Mouse (Mus musculus) liver (tissue): Measurements from ENCODE around the gene Tubg2.
"Not testable (repeated sequence)": the region's sequence is repeated elsewhere in the genome, so short reads cannot be mapped to it uniquely, and the experiment has no call there.

Experiments
- DNase-seq: peaks from one replicate; pipeline ENCODE4 v3.0.0-alpha.2; 2020; ENCODE audit warnings: mixed read lengths

Gene Tubg2

GRCm38 (mm10) chr11:101155728-101156371, at the start of gene Tubg2:
Gene Tubg2 (plus strand): TSS chr11:101155907.
- peak; percentile 32 for DNase-seq

GRCm38 (mm10) chr11:101109351-101109750, 46.4 kb upstream of the Tubg2 start:
- no peak for DNase-seq

GRCm38 (mm10) chr11:101110708-101111107, 45.0 kb upstream of the Tubg2 start:
- no peak for DNase-seq

GRCm38 (mm10) chr11:101111178-101111577, 44.5 kb upstream of the Tubg2 start:
- no peak for DNase-seq

GRCm38 (mm10) chr11:101112186-101112585, 43.5 kb upstream of the Tubg2 start:
- DNase-seq: no peak

- DNase-seq: no peak
These were observed 40.1 kb upstream of the Tubg2 start for GRCm38 (mm10) chr11:101115564-101115963.

- DNase-seq: no peak
These were observed 37.6 kb upstream of the Tubg2 start for GRCm38 (mm10) chr11:101118105-101118504.

GRCm38 (mm10) chr11:101119131-101119760, 36.5 kb upstream of the Tubg2 start:
- peak; percentile 58 for DNase-seq

GRCm38 (mm10) chr11:101119761-101120544, 35.8 kb upstream of the Tubg2 start, which contains the start of the genes Retreg3 and Tubg1:
Gene Retreg3 (minus strand): TSS chr11:101119893.
Gene Tubg1 (plus strand): TSS chr11:101119938.
- DNase-seq: peak; percentile 99

- DNase-seq: no peak
These were observed 35.0 kb upstream of the Tubg2 start for GRCm38 (mm10) chr11:101120545-101121188.

- DNase-seq: not testable (repeated sequence)
These were observed 31.2 kb upstream of the Tubg2 start for GRCm38 (mm10) chr11:101124494-101124893.

- DNase-seq: not testable (repeated sequence)
These were observed 30.7 kb upstream of the Tubg2 start for GRCm38 (mm10) chr11:101125008-101125407.

- DNase-seq: no peak
These were observed 28.6 kb upstream of the Tubg2 start for GRCm38 (mm10) chr11:101127075-101127474.

GRCm38 (mm10) chr11:101128996-101129577, 26.6 kb upstream of the Tubg2 start:
- DNase-seq: no peak

GRCm38 (mm10) chr11:101130056-101130756, 25.5 kb upstream of the Tubg2 start:
- no peak for DNase-seq

- no peak for DNase-seq
These were observed 24.5 kb upstream of the Tubg2 start for GRCm38 (mm10) chr11:101131187-101131586.

- peak; percentile 68 for DNase-seq
These were observed 24.0 kb upstream of the Tubg2 start for GRCm38 (mm10) chr11:101131701-101132100.

- DNase-seq: no peak
These were observed 22.7 kb upstream of the Tubg2 start for GRCm38 (mm10) chr11:101133037-101133436.

GRCm38 (mm10) chr11:101134217-101134865, 21.4 kb upstream of the Tubg2 start:
- DNase-seq: no peak

- no peak for DNase-seq
These were observed 18.7 kb upstream of the Tubg2 start for GRCm38 (mm10) chr11:101137000-101137399.

- DNase-seq: no peak
These were observed 17.0 kb upstream of the Tubg2 start for GRCm38 (mm10) chr11:101138536-101139181.
